Mouse (Mus musculus): ENCODE measurements around the gene Hoxa11.

The Hoxa11 gene

GRCm38 (mm10) chr6:52206882-52207683 lies 38.5 kb downstream of the Hoxa11 start:
- DNase-seq (ENCODE audit: low spot score in 2 of 2) = no peak

- peak in 1 of 2 experiments; percentile 55 for DNase-seq (ENCODE audit: low spot score in 2 of 2)
Measured at GRCm38 (mm10) chr6:52205638-52206621, 39.7 kb downstream of the Hoxa11 start.

- no peak for DNase-seq (ENCODE audit: low spot score in 2 of 2)
Measured at GRCm38 (mm10) chr6:52205221-52205620, 40.4 kb downstream of the Hoxa11 start.

GRCm38 (mm10) chr6:52204050-52204752 lies 41.4 kb downstream of the Hoxa11 start, which contains the start of gene Hoxa5:
Gene Hoxa5, minus strand, starts transcription at chr6:52204587.
- DNase-seq (ENCODE audit: low spot score in 2 of 2) = peak; percentile 27 to 73

GRCm38 (mm10) chr6:52203371-52204049 lies 42.1 kb downstream of the Hoxa11 start:
- DNase-seq (ENCODE audit: low spot score in 2 of 2) = peak in 1 of 2 experiments; percentile 62

- no peak for DNase-seq (ENCODE audit: low spot score in 2 of 2)
Measured at GRCm38 (mm10) chr6:52203121-52203370, 42.6 kb downstream of the Hoxa11 start.

GRCm38 (mm10) chr6:52202362-52203120 lies 43.1 kb downstream of the Hoxa11 start:
- no peak for DNase-seq (ENCODE audit: low spot score in 2 of 2)

GRCm38 (mm10) chr6:52201269-52201668 lies 44.3 kb downstream of the Hoxa11 start:
- no peak for DNase-seq (ENCODE audit: low spot score in 2 of 2)

GRCm38 (mm10) chr6:52200751-52201250 lies 44.8 kb downstream of the Hoxa11 start:
- no peak for DNase-seq (ENCODE audit: low spot score in 2 of 2)

GRCm38 (mm10) chr6:52200073-52200750 lies 45.4 kb downstream of the Hoxa11 start:
- no peak for DNase-seq (ENCODE audit: low spot score in 2 of 2)

GRCm38 (mm10) chr6:52197271-52197670 lies 48.3 kb downstream of the Hoxa11 start:
- no peak for DNase-seq (ENCODE audit: low spot score in 2 of 2)

- no peak for DNase-seq (ENCODE audit: low spot score in 2 of 2)
Measured at GRCm38 (mm10) chr6:52196811-52197210, 48.8 kb downstream of the Hoxa11 start.

- no peak for DNase-seq (ENCODE audit: low spot score in 2 of 2)
Measured at GRCm38 (mm10) chr6:52194690-52195089, 50.9 kb downstream of the Hoxa11 start.
